Mouse (Mus musculus) left cerebral cortex, adult 2 months (tissue): ENCODE data around the gene Cdk5rap2. TPM values are rescaled to one million over a fixed set of nuclear protein-coding genes. Genes with fewer than 3 reads are reported as not detected.
A peak's percentile ranks its signal among the peaks of the same experiment; 100 is the strongest.

ENCODE experiments used
- DNase-seq, 2 experiments: peaks; one replicate each; pipeline ENCODE4 v3.0.0; 2021 to 2022; ENCODE audit warnings: low spot score in 2 of 2, mixed read lengths in 1 of 2; ENCODE audit errors: extremely low spot score in 1 of 2
- H3K27ac ChIP-seq: fragments of 200-600 bp; 2 replicates; pipeline ENCODE4 v1.8.1; 2022
- H3K4me3 ChIP-seq: fragments of 200-600 bp; 2 replicates; pipeline ENCODE4 v1.8.1; 2022
- CTCF ChIP-seq: fragments of 200-600 bp; IDR thresholded peaks from 2 replicates; pipeline ENCODE4 v1.8.1; 2022; ENCODE audit warnings: antibody characterized with exemption, mild to moderate bottlenecking, moderate library complexity
- intact Hi-C: fragments of 180-260 bp; cut with DNase I; formaldehyde crosslinking; loops from one replicate; pipeline ENCODE4 v1.15.1; 2025
- total RNA-seq, 2 experiments: library from RNA; stranded (reverse); gene quantifications; 2 replicates each; pipeline ENCODE4 v1.2.3; 2021

Cdk5rap2 gene
- total RNA-seq, 2 experiments from 2014 or later = 10.3 to 10.7 TPM

GRCm38 (mm10) chr4:70396701-70397100 lies 13.5 kb downstream of the Cdk5rap2 start:
- no peak overlapping the region for H3K27ac ChIP-seq
- no peak for DNase-seq
- H3K4me3 ChIP-seq = no peak overlapping the region
- intact Hi-C loops = no loop called here
- no peak for TF ChIP-seq CTCF

GRCm38 (mm10) chr4:70394736-70395135 lies 15.5 kb downstream of the Cdk5rap2 start:
- no peak for TF ChIP-seq CTCF
- DNase-seq = no peak
- Histone ChIP-seq H3K4me3 (no peak overlapping the region), H3K27ac (no peak overlapping the region)
- intact Hi-C loops = no loop called here

- H3K4me3 ChIP-seq = no peak overlapping the region
These were observed 18.4 kb downstream of the Cdk5rap2 start for GRCm38 (mm10) chr4:70391760-70392372.

GRCm38 (mm10) chr4:70391073-70391472 lies 19.2 kb downstream of the Cdk5rap2 start:
- Histone ChIP-seq H3K4me3 (no peak overlapping the region), H3K27ac (peak overlapping the region; percentile 71)
- intact Hi-C loops = no loop called here
- TF ChIP-seq CTCF = no peak
- no peak for DNase-seq

More at GRCm38 (mm10) chr4:70391760-70392372, 18.4 kb downstream of the Cdk5rap2 start:
- TF ChIP-seq CTCF = no peak
- peak overlapping the region; percentile 71 for H3K27ac ChIP-seq
- DNase-seq = no peak
- intact Hi-C loops = no loop called here

GRCm38 (mm10) chr4:70386206-70386605 lies 24.0 kb downstream of the Cdk5rap2 start:
- intact Hi-C loops = no loop called here
- no peak for TF ChIP-seq CTCF
- Histone ChIP-seq H3K27ac (no peak overlapping the region), H3K4me3 (no peak overlapping the region)
- DNase-seq = no peak

GRCm38 (mm10) chr4:70377359-70377758 lies 32.9 kb downstream of the Cdk5rap2 start:
- TF ChIP-seq CTCF = no peak; the same call in none of the 2 replicates
- no peak for DNase-seq
- H3K27ac ChIP-seq = no peak overlapping the region
- intact Hi-C loops = no loop called here
- H3K4me3 ChIP-seq = no peak overlapping the region

- H3K27ac ChIP-seq = no peak overlapping the region
- no peak for TF ChIP-seq CTCF
- intact Hi-C loops = no loop called here
- no peak overlapping the region for H3K4me3 ChIP-seq
- no peak for DNase-seq
These were observed 45.0 kb downstream of the Cdk5rap2 start for GRCm38 (mm10) chr4:70365061-70365858.

- Histone ChIP-seq H3K4me3 (no peak overlapping the region), H3K27ac (no peak overlapping the region)
- TF ChIP-seq CTCF = no peak
- intact Hi-C loops = no loop called here
- no peak for DNase-seq
These were observed 48.9 kb downstream of the Cdk5rap2 start for GRCm38 (mm10) chr4:70361366-70361765.

- DNase-seq = peak; percentile 62 to 64
- H3K4me3 ChIP-seq = no peak overlapping the region
- peak; percentile 91 for TF ChIP-seq CTCF
- H3K27ac ChIP-seq = peak overlapping the region; percentile 61
- intact Hi-C loops = loop anchor here (1.0 to 5.0 kb wide), 2 partner anchors 91 to 1159 kb away; no protein-coding TSS in a partner anchor
These were observed 54.4 kb downstream of the Cdk5rap2 start for GRCm38 (mm10) chr4:70355659-70356350.

GRCm38 (mm10) chr4:70354448-70354847 lies 55.8 kb downstream of the Cdk5rap2 start:
- intact Hi-C loops = no loop called here
- no peak for DNase-seq
- Histone ChIP-seq H3K27ac (no peak overlapping the region), H3K4me3 (no peak overlapping the region)
- TF ChIP-seq CTCF = no peak

GRCm38 (mm10) chr4:70353656-70354055 lies 56.6 kb downstream of the Cdk5rap2 start:
- DNase-seq = no peak
- no peak for TF ChIP-seq CTCF
- Histone ChIP-seq H3K27ac (no peak overlapping the region), H3K4me3 (no peak overlapping the region)
- intact Hi-C loops = no loop called here
